Mouse (Mus musculus) kidney, embryonic 14.5 days (tissue): ENCODE results near the gene Aldh8a1. TPM values are rescaled to one million over a fixed set of nuclear protein-coding genes. Genes with fewer than 3 reads are reported as not detected.

Experiments
- ATAC-seq: fragments of 200-750 bp; cut with Nextera tagmentation; 2 replicates; pipeline ENCODE4 v1.8.0; 2017; ENCODE audit warnings: moderate number of reproducible peaks, mild to moderate bottlenecking, moderate TSS enrichment, moderate library complexity; ENCODE audit not compliant: low FRiP score, low TSS enrichment
- H3K27ac ChIP-seq: fragments of 300-500 bp; sonication (generic); 2 replicates; pipeline ENCODE4 v1.5.1; 2014; ENCODE audit warnings: low read depth, mild to moderate bottlenecking, low read length, moderate library complexity, mixed read lengths
- H3K27me3 ChIP-seq: fragments of 300-500 bp; sonication (generic); 2 replicates; pipeline ENCODE4 v1.6.1; 2014; ENCODE audit warnings: mild to moderate bottlenecking, low read length; ENCODE audit not compliant: control insufficient read depth, insufficient read depth
- H3K36me3 ChIP-seq: fragments of 300-500 bp; sonication (generic); 2 replicates; pipeline ENCODE4 v1.6.1; 2014; ENCODE audit warnings: low read length, mixed read lengths; ENCODE audit not compliant: control insufficient read depth, insufficient read depth
- H3K4me1 ChIP-seq: fragments of 300-500 bp; sonication (generic); 2 replicates; pipeline ENCODE4 v1.6.1; 2014; ENCODE audit warnings: low read length, mixed read lengths; ENCODE audit not compliant: control insufficient read depth, insufficient read depth
- H3K4me2 ChIP-seq: fragments of 300-500 bp; sonication (generic); replicated peaks from 2 replicates; pipeline ENCODE4 v1.6.1; 2014; ENCODE audit warnings: low read depth, mild to moderate bottlenecking, low read length
- H3K4me3 ChIP-seq: fragments of 300-500 bp; sonication (generic); 2 replicates; pipeline ENCODE4 v1.5.1; 2014; ENCODE audit warnings: mild to moderate bottlenecking, low read length
- H3K9ac ChIP-seq: fragments of 300-500 bp; sonication (generic); 2 replicates; pipeline ENCODE4 v1.6.1; 2014; ENCODE audit warnings: low read depth, mild to moderate bottlenecking, low read length, moderate library complexity
- H3K9me3 ChIP-seq: fragments of 300-500 bp; sonication (generic); 2 replicates; pipeline ENCODE4 v1.6.1; 2016; ENCODE audit warnings: low read length; ENCODE audit not compliant: control insufficient read depth
- WGBS: fragments of 180-500 bp; shearing (Covaris S2); extraction: QIAGEN DNeasy Blood & Tissue Kit; methylation state at CpG from one replicate; pipeline ENCODE4 v1.1.7; 2014; 5-methylcytosine and 5-hydroxymethylcytosine counted together
- polyA plus RNA-seq: library from polyadenylated mRNA; unstranded; fragments of >200 nt; fragmentation: Nextera tagmentation; extraction: Ambion mirVana; gene quantifications from 2 replicates; pipeline ENCODE4 v1.2.1, GENCODE M21; 2014

The Aldh8a1 gene
- polyA plus RNA-seq, result 0.30 and 0.72 TPM in 2 replicates

GRCm38 (mm10) chr10:21376682-21377473 is at the start of gene Aldh8a1:
Aldh8a1 (plus strand) TSS chr10:21377291.
- 84% methylated on average over 13 of the region's 13 CpGs for WGBS
- Histone ChIP-seq H3K4me3 (no peak within 1 kb of the TSS), H3K36me3 (no peaks in the 10 kb centered on the region), H3K9me3 (no peaks in the 10 kb centered on the region), H3K4me2 (no peak within 1 kb of the TSS), H3K27ac (no peak within 1 kb of the TSS), H3K27me3 (no peaks in the 10 kb centered on the region), H3K4me1 (no peaks in the 10 kb centered on the region), H3K9ac (no peak within 1 kb of the TSS)
- no peak for ATAC-seq

- H3K27ac ChIP-seq, result no peak overlapping the region
- no peaks in the 10 kb centered on the region for H3K9me3 ChIP-seq
- no peak overlapping the region for H3K4me3 ChIP-seq
- no peak for ATAC-seq
- no peaks in the 10 kb centered on the region for H3K27me3 ChIP-seq
- 84% methylated on average over 7 of the region's 7 CpGs for WGBS
- H3K36me3 ChIP-seq, result peaks cover 4% of the 10 kb centered on the region; the same call in 1 of the 2 replicates
- no peaks in the 10 kb centered on the region for H3K4me1 ChIP-seq
- no peak overlapping the region for H3K9ac ChIP-seq
- no peak overlapping the region for H3K4me2 ChIP-seq
These were observed 49.4 kb upstream of the Aldh8a1 start for GRCm38 (mm10) chr10:21327605-21328135.

GRCm38 (mm10) chr10:21334349-21335105 is 42.6 kb upstream of the Aldh8a1 start:
- H3K4me2 ChIP-seq, result no peak overlapping the region
- H3K4me3 ChIP-seq, result no peak overlapping the region
- peaks cover 25% of the 10 kb centered on the region for H3K36me3 ChIP-seq
- no peaks in the 10 kb centered on the region for H3K4me1 ChIP-seq
- no peak overlapping the region for H3K9ac ChIP-seq
- H3K9me3 ChIP-seq, result peaks cover 4% of the 10 kb centered on the region; the same call in 1 of the 2 replicates
- WGBS, result 79% methylated on average over 7 of the region's 7 CpGs
- no peak overlapping the region for H3K27ac ChIP-seq
- H3K27me3 ChIP-seq, result no peaks in the 10 kb centered on the region
- no peak for ATAC-seq

GRCm38 (mm10) chr10:21335534-21335933 is 41.6 kb upstream of the Aldh8a1 start:
- Histone ChIP-seq H3K27ac (no peak overlapping the region), H3K4me3 (no peak overlapping the region), H3K4me1 (no peaks in the 10 kb centered on the region), H3K4me2 (no peak overlapping the region), H3K36me3 (peaks cover 25% of the 10 kb centered on the region), H3K27me3 (no peaks in the 10 kb centered on the region), H3K9ac (no peak overlapping the region), H3K9me3 (peaks cover 4% of the 10 kb centered on the region; the same call in 1 of the 2 replicates)
- ATAC-seq, result no peak
- 93% methylated on average over 5 of the region's 5 CpGs for WGBS

- Histone ChIP-seq H3K9ac (no peak overlapping the region), H3K4me2 (no peak overlapping the region), H3K27ac (no peak overlapping the region), H3K36me3 (peaks cover 30% of the 10 kb centered on the region), H3K4me3 (no peak overlapping the region), H3K9me3 (peaks cover 4% of the 10 kb centered on the region; the same call in 1 of the 2 replicates), H3K4me1 (no peaks in the 10 kb centered on the region), H3K27me3 (no peaks in the 10 kb centered on the region)
- no peak for ATAC-seq
- 69% methylated on average over 2 of the region's 2 CpGs for WGBS
These were observed 39.9 kb upstream of the Aldh8a1 start for GRCm38 (mm10) chr10:21337191-21337590.

- peaks cover 39% of the 10 kb centered on the region for H3K36me3 ChIP-seq
- peaks cover 4% of the 10 kb centered on the region; the same call in 1 of the 2 replicates for H3K9me3 ChIP-seq
- no peak overlapping the region for H3K4me3 ChIP-seq
- no peak overlapping the region for H3K9ac ChIP-seq
- no peak for ATAC-seq
- WGBS, result 90% methylated on average over 14 of the region's 14 CpGs
- no peaks in the 10 kb centered on the region for H3K4me1 ChIP-seq
- no peaks in the 10 kb centered on the region for H3K27me3 ChIP-seq
- H3K4me2 ChIP-seq, result no peak overlapping the region
- H3K27ac ChIP-seq, result no peak overlapping the region
These were observed 35.4 kb upstream of the Aldh8a1 start for GRCm38 (mm10) chr10:21341706-21342105.

- no peaks in the 10 kb centered on the region for H3K4me1 ChIP-seq
- H3K27me3 ChIP-seq, result no peaks in the 10 kb centered on the region
- H3K9me3 ChIP-seq, result no peaks in the 10 kb centered on the region
- no peak overlapping the region for H3K27ac ChIP-seq
- 91% methylated on average over 11 of the region's 11 CpGs for WGBS
- no peak for ATAC-seq
- no peak overlapping the region for H3K4me3 ChIP-seq
- peaks cover 40% of the 10 kb centered on the region for H3K36me3 ChIP-seq
- no peak overlapping the region for H3K4me2 ChIP-seq
- H3K9ac ChIP-seq, result no peak overlapping the region
These were observed 34.6 kb upstream of the Aldh8a1 start for GRCm38 (mm10) chr10:21342331-21343005.

- Histone ChIP-seq H3K27me3 (no peaks in the 10 kb centered on the region), H3K4me2 (no peak overlapping the region), H3K4me1 (no peaks in the 10 kb centered on the region), H3K9ac (no peak overlapping the region), H3K27ac (no peak overlapping the region), H3K9me3 (no peaks in the 10 kb centered on the region), H3K36me3 (peaks cover 49% of the 10 kb centered on the region), H3K4me3 (no peak overlapping the region)
- 90% methylated on average over 4 of the region's 4 CpGs for WGBS
- no peak for ATAC-seq
These were observed 29.8 kb upstream of the Aldh8a1 start for GRCm38 (mm10) chr10:21347332-21347731.
